Mouse (Mus musculus) brown adipose tissue, adult 24 weeks (tissue): Measurements from ENCODE around the gene Etl4. TPM values are rescaled to one million over a fixed set of nuclear protein-coding genes. Genes with fewer than 3 reads are reported as not detected.

Experiments
- H3K27ac ChIP-seq: fragments of 200-500 bp; replicated peaks from 2 replicates; pipeline ENCODE4 v1.5.1; 2012; ENCODE audit warnings: low read depth, mild to moderate bottlenecking, low read length
- H3K4me1 ChIP-seq: fragments of 200-500 bp; 2 replicates; pipeline ENCODE4 v1.6.1; 2012; ENCODE audit warnings: low read length, mixed read lengths; ENCODE audit not compliant: control insufficient read depth, insufficient read depth, insufficient read length
- H3K4me3 ChIP-seq: fragments of 200-500 bp; 2 replicates; pipeline ENCODE4 v1.5.1; 2012; ENCODE audit warnings: low read depth, mild to moderate bottlenecking, low read length, moderate library complexity; ENCODE audit not compliant: insufficient read depth
- polyA plus RNA-seq: library from polyadenylated mRNA; stranded (reverse); fragments of >200 nt; gene quantifications from 2 replicates; pipeline ENCODE4 v1.2.4, GENCODE M21; 2012; ENCODE audit not compliant: missing spikeins, insufficient read depth, insufficient read length

The Etl4 gene
- polyA plus RNA-seq, 1 experiment: 8.9 TPM

GRCm38 (mm10) chr2:20603536-20603935 lies 694.0 kb downstream of the Etl4 start:
- H3K27ac ChIP-seq: no peak overlapping the region
- H3K4me3 ChIP-seq: no peak overlapping the region

DNA sequence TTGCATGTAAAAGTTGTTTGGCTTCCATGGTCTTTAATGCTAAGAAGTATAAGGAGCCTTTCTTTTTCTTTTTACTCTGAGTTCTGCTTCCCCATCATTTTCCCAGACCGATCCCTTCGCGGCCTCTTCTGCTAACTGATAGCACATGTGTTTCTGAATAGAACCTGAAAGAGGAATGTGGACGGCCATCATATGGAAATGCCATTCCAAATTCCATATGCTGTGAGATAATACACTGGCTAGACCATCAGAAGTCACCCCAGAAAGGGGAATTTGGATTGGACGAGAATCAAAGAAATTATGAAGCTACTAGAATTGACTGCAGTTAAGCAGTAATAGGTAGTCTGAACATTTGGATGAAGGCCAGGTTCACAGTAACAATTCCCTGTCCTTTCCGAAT lies 694.4 kb downstream of the Etl4 start:
- Histone ChIP-seq H3K4me3 (no peak overlapping the region), H3K27ac (no peak overlapping the region)

More at GRCm38 (mm10) chr2:20603536-20603935, 694.0 kb downstream of the Etl4 start:
- peaks cover 6% of the 10 kb centered on the region for H3K4me1 ChIP-seq

DNA sequence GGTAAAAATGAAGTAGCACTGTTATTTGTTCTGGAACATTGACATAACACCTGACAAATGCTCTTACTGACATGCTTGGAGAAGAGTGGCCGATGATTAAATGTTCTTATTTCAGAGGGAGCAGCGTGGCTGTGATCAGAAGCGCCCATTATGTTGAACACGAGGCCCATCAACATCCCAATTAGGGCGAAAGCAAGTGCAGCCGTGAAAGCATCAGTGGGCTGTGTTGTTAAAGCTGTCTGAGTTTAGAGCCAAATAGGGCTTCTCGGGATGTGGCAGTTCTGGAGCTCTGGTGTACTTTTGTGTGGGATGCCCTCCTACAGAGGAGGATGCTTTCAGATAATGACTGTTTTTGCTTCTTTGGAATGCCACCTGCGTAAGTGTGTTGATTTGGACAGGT lies 699.6 kb downstream of the Etl4 start:
- Histone ChIP-seq H3K27ac (no peak overlapping the region), H3K4me3 (no peak overlapping the region), H3K4me1 (peaks cover 10% of the 10 kb centered on the region; the same call in 1 of the 2 replicates)

More for the DNA sequence above, 694.4 kb downstream of the Etl4 start:
- peaks cover 6% of the 10 kb centered on the region for H3K4me1 ChIP-seq

GRCm38 (mm10) chr2:20615948-20616347 lies 706.4 kb downstream of the Etl4 start:
- Histone ChIP-seq H3K27ac (no peak overlapping the region), H3K4me1 (peaks cover 9% of the 10 kb centered on the region; the same call in 1 of the 2 replicates), H3K4me3 (no peak overlapping the region)

DNA sequence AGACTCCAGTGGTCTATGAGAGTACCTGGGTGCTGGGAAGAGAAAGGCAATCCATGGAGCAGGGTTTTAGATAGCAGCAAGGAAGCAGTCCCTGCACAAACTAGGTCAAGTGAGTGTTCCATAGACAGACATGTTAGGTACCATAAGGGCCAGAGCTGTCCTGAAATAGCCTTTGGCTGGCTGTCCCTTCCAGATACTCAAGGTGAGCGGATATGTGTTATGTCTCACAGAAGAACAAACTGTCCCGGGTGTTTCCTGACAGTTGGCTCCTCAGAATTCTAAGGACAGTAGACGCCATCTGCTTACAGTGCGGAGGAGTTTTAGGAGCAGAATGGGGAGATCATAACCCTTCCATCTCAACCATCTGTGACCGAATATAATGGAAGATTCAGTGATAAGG lies 708.8 kb downstream of the Etl4 start:
- Histone ChIP-seq H3K4me3 (no peak overlapping the region), H3K27ac (no peak overlapping the region)

GRCm38 (mm10) chr2:20619881-20620280 lies 710.3 kb downstream of the Etl4 start:
- Histone ChIP-seq H3K4me1 (no peaks in the 10 kb centered on the region), H3K4me3 (no peak overlapping the region), H3K27ac (no peak overlapping the region)

More for the DNA sequence above, 708.8 kb downstream of the Etl4 start:
- peaks cover 1% of the 10 kb centered on the region; the same call in 1 of the 2 replicates for H3K4me1 ChIP-seq

GRCm38 (mm10) chr2:20629156-20629712 lies 719.7 kb downstream of the Etl4 start:
- H3K27ac ChIP-seq: no peak overlapping the region
- no peaks in the 10 kb centered on the region; the same call in none of the 2 replicates for H3K4me1 ChIP-seq
- H3K4me3 ChIP-seq: no peak overlapping the region

GRCm38 (mm10) chr2:20638604-20639003 lies 729.0 kb downstream of the Etl4 start:
- H3K27ac ChIP-seq: no peak overlapping the region
- H3K4me1 ChIP-seq: peaks cover 2% of the 10 kb centered on the region; the same call in 1 of the 2 replicates
- no peak overlapping the region for H3K4me3 ChIP-seq

DNA sequence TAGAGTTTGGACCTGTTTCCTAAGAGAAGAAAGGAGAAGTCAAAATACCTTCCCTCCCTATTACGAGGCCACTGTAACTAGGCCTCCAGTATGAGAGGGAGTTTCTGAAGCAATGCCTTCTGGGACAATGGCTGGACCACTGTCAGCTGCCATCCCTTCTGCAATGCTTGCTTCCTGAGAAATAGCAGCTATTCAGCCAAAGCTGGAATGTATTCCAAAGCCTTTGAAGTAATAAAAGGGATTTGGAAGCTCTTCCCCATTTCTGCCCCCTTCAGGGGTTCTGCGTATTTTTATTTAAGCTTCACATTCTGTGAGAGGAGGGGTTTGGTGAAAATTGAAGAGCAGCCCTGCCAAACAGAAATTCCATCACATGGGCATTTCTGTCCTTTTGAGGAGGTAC lies 730.1 kb downstream of the Etl4 start:
- no peak overlapping the region for H3K4me3 ChIP-seq
- peaks cover 2% of the 10 kb centered on the region; the same call in 1 of the 2 replicates for H3K4me1 ChIP-seq
- H3K27ac ChIP-seq: no peak overlapping the region

GRCm38 (mm10) chr2:20642818-20643217 lies 733.2 kb downstream of the Etl4 start:
- Histone ChIP-seq H3K4me1 (peaks cover 2% of the 10 kb centered on the region), H3K27ac (no peak overlapping the region), H3K4me3 (no peak overlapping the region)

DNA sequence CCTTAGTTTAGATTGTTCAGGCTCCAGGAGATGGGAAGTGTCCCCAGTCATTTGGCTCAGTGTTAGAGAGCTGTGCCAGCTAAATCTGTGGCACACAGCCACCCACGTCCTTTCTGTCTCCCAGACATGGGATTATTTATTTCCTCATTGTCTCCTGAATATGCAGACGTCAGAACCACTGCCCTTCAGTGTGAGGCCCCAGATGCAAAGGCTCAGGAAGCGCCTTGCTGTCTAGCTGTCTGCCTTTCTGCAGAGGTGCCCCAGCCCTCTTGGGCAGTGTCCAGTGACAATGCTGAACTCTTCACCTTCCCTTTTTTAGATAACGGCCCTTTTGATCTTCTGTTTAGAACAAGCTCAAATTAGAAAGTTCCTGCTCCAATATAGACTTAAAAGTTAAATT lies 740.2 kb downstream of the Etl4 start:
- Histone ChIP-seq H3K27ac (no peak overlapping the region), H3K4me3 (no peak overlapping the region), H3K4me1 (peaks cover 13% of the 10 kb centered on the region)

GRCm38 (mm10) chr2:20653116-20653515 lies 743.5 kb downstream of the Etl4 start:
- Histone ChIP-seq H3K4me1 (peaks cover 13% of the 10 kb centered on the region), H3K27ac (no peak overlapping the region), H3K4me3 (no peak overlapping the region)

- Histone ChIP-seq H3K4me1 (peaks cover 10% of the 10 kb centered on the region), H3K4me3 (no peak overlapping the region), H3K27ac (no peak overlapping the region)
These were observed 744.5 kb downstream of the Etl4 start for GRCm38 (mm10) chr2:20654058-20654457.

- Histone ChIP-seq H3K4me1 (peaks cover 7% of the 10 kb centered on the region), H3K4me3 (no peak overlapping the region), H3K27ac (no peak overlapping the region)
These were observed 745.2 kb downstream of the Etl4 start for GRCm38 (mm10) chr2:20654598-20655340.

DNA sequence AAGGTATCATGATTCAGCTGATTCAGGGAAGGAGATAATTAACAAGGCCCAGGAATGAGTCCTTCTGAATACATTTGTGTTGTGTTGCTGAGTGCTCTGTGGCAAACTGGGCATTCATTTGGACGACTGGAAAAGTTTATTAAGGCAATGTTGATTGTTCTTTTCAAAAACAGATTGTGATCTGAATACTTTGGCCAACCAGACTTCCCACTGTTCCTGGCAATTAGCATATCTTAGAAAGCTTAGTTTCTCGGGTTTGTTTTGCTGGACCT lies 745.7 kb downstream of the Etl4 start:
- Histone ChIP-seq H3K4me1 (peaks cover 5% of the 10 kb centered on the region), H3K4me3 (no peak overlapping the region)

GRCm38 (mm10) chr2:20657856-20658255 lies 748.3 kb downstream of the Etl4 start:
- Histone ChIP-seq H3K27ac (no peak overlapping the region), H3K4me1 (peaks cover 5% of the 10 kb centered on the region)

More for the DNA sequence above, 745.7 kb downstream of the Etl4 start:
- no peak overlapping the region for H3K27ac ChIP-seq

More at GRCm38 (mm10) chr2:20657856-20658255, 748.3 kb downstream of the Etl4 start:
- no peak overlapping the region for H3K4me3 ChIP-seq
